Mouse (Mus musculus): ENCODE data around the gene Slc7a9.

Gene Slc7a9

GRCm38 (mm10) chr7:35447996-35448846, at the start of gene Slc7a9:
Slc7a9 (plus strand) TSS chr7:35448796.
- DNase-seq (ENCODE audit: low spot score), result no peak

- no peak for DNase-seq (ENCODE audit: low spot score)
These were observed 47.4 kb upstream of the Slc7a9 start for GRCm38 (mm10) chr7:35401169-35401568.

- DNase-seq (ENCODE audit: low spot score), result no peak
These were observed 33.4 kb upstream of the Slc7a9 start for GRCm38 (mm10) chr7:35415226-35415625.

GRCm38 (mm10) chr7:35415801-35416653, 32.6 kb upstream of the Slc7a9 start:
- DNase-seq (ENCODE audit: low spot score), result no peak

- no peak for DNase-seq (ENCODE audit: low spot score)
These were observed 32.0 kb upstream of the Slc7a9 start for GRCm38 (mm10) chr7:35416654-35416948.

- no peak for DNase-seq (ENCODE audit: low spot score)
These were observed 25.5 kb upstream of the Slc7a9 start for GRCm38 (mm10) chr7:35423071-35423470.

- no peak for DNase-seq (ENCODE audit: low spot score)
These were observed 20.4 kb upstream of the Slc7a9 start for GRCm38 (mm10) chr7:35428146-35428545.

GRCm38 (mm10) chr7:35435266-35435665, 13.3 kb upstream of the Slc7a9 start:
- no peak for DNase-seq (ENCODE audit: low spot score)

- DNase-seq (ENCODE audit: low spot score), result no peak
These were observed 1.1 kb upstream of the Slc7a9 start for GRCm38 (mm10) chr7:35447501-35447900.

- DNase-seq (ENCODE audit: low spot score), result no peak
These were observed 271 bp downstream of the Slc7a9 start for GRCm38 (mm10) chr7:35448867-35449266.

- DNase-seq (ENCODE audit: low spot score), result no peak
These were observed 7.7 kb downstream of the Slc7a9 start for GRCm38 (mm10) chr7:35456091-35456814.

GRCm38 (mm10) chr7:35460971-35461370, 12.4 kb downstream of the Slc7a9 start:
- DNase-seq (ENCODE audit: low spot score), result no peak

- no peak for DNase-seq (ENCODE audit: low spot score)
These were observed 16.4 kb downstream of the Slc7a9 start for GRCm38 (mm10) chr7:35465027-35465426.

- no peak for DNase-seq (ENCODE audit: low spot score)
These were observed 19.3 kb downstream of the Slc7a9 start for GRCm38 (mm10) chr7:35467856-35468255.

GRCm38 (mm10) chr7:35470794-35471193, 22.2 kb downstream of the Slc7a9 start:
- DNase-seq (ENCODE audit: low spot score), result no peak

GRCm38 (mm10) chr7:35476457-35476856, 27.9 kb downstream of the Slc7a9 start:
- DNase-seq (ENCODE audit: low spot score), result no peak

- DNase-seq (ENCODE audit: low spot score), result no peak
These were observed 36.5 kb downstream of the Slc7a9 start for GRCm38 (mm10) chr7:35485126-35485525.

- DNase-seq (ENCODE audit: low spot score), result no peak
These were observed 38.0 kb downstream of the Slc7a9 start for GRCm38 (mm10) chr7:35486553-35486952.

- no peak for DNase-seq (ENCODE audit: low spot score)
These were observed 41.6 kb downstream of the Slc7a9 start for GRCm38 (mm10) chr7:35490186-35490585.

GRCm38 (mm10) chr7:35491005-35491404, 42.4 kb downstream of the Slc7a9 start:
- no peak for DNase-seq (ENCODE audit: low spot score)

- no peak for DNase-seq (ENCODE audit: low spot score)
These were observed 48.9 kb downstream of the Slc7a9 start for GRCm38 (mm10) chr7:35497516-35497915.

- no peak for DNase-seq (ENCODE audit: low spot score)
These were observed 53.4 kb downstream of the Slc7a9 start for GRCm38 (mm10) chr7:35501995-35502394.

All from c-Kit-positive CD71-positive TER-119-positive erythroid progenitor cells, embryonic 14.5 days (primary cell).